8 mouse cellular contexts compared by ENCODE assay signal in the genomic region with DNA sequence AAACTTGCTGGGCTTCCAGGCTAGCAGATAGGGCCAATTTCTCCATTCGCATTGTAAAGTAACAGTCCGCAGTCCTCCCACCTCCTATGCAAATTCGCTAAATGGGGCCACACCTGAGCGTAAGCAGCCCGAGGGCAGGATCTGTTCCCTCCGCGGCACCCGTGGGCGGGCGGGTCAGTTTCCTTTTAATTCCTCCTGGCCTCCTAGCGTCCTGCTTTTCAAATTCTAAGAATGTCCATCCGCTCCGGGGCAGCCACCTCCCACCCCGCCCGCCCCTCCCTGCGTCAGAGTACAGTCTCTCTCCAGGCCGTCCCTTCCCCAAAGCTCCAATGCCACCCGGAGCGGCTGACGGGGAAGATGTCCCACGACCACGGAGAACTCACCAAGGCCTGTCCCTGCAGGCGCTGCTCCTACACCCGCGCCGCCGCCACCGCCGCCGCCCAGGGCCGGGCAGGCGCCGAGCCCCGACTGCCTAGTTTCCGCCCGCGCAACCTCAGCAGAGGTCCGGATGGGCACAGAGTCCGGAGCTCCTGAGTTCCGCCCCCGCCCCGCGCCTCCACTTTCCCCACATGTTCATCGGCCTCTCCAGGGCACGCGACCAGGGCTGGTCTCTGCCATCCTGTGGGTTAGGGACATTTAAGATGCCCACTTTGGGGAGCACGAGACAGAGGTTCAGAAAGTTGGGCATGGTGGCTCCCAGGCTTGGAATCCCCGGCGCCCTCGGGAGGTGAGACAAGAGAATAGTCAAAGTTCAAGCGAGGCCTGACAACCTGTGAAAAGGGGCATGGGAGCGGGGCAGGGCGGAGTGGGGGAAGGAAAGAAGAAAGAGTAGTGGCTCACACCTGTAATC. TPM values are rescaled to one million over a fixed set of nuclear protein-coding genes. Genes with fewer than 3 reads are reported as not detected.
A peak's percentile ranks its signal among the peaks of the same experiment; 100 is the strongest.
DNase-seq lines count a peak whose midpoint lies in the region; ATAC-seq and TF ChIP-seq lines count a peak whose summit lies in the region.

No protein-coding gene starts in this region.

- peaks cover 15% of the 10 kb centered on the region for H3K4me1 ChIP-seq in bone marrow macrophage, adult 2 months (ENCODE audit: control insufficient read depth, insufficient read depth, low read length)
- H3K4me1 ChIP-seq in embryonic fibroblast, embryonic 13.5 days (ENCODE audit: control insufficient read depth, insufficient read depth, low read length), result no peaks in the 10 kb centered on the region
- H3K4me1 ChIP-seq in heart, embryonic 12.5 days (replicated peaks), result peaks cover 32% of the 10 kb centered on the region
- peaks cover 16% of the 10 kb centered on the region for H3K4me1 ChIP-seq in kidney, postnatal 0 days (replicated peaks; ENCODE audit: insufficient read depth, low read length)
- H3K4me1 ChIP-seq in liver, embryonic 13.5 days (replicated peaks), result peaks cover 80% of the 10 kb centered on the region
- peaks cover 22% of the 10 kb centered on the region for H3K4me1 ChIP-seq in stomach, embryonic 14.5 days (ENCODE audit: control insufficient read depth, insufficient read depth, low read length)

- under 1% methylated on average over 53 of the region's 53 CpGs for WGBS in heart, embryonic 12.5 days
- under 1% methylated on average over 53 of the region's 53 CpGs for WGBS in kidney, postnatal 0 days
- WGBS in liver, embryonic 13.5 days (ENCODE audit: insufficient replicate concordance), result under 1% methylated on average over 53 of the region's 53 CpGs
- WGBS in stomach, embryonic 14.5 days, result under 1% methylated on average over 53 of the region's 53 CpGs

- ATAC-seq in heart, embryonic 12.5 days (ENCODE audit: insufficient number of reproducible peaks, low FRiP score), result peak; percentile 82
- ATAC-seq in kidney, postnatal 0 days (replicated peaks; ENCODE audit: low FRiP score, low read depth), result peak; percentile 85
- ATAC-seq in liver, embryonic 13.5 days (ENCODE audit: low read depth), result peak; percentile 88
- peak; percentile 85 for ATAC-seq in stomach, embryonic 14.5 days (ENCODE audit: insufficient number of reproducible peaks, insufficient read depth, low FRiP score, low read depth)

- peak overlapping the region; percentile 84 for H3K9ac ChIP-seq in heart, embryonic 12.5 days
- H3K9ac ChIP-seq in kidney, postnatal 0 days (ENCODE audit: low read depth, low read length), result peak overlapping the region; percentile 84
- peak overlapping the region; percentile 90 for H3K9ac ChIP-seq in liver, embryonic 13.5 days
- peak overlapping the region; percentile 80 for H3K9ac ChIP-seq in stomach, embryonic 14.5 days (replicated peaks; ENCODE audit: low read depth, low read length)

- H3K4me2 ChIP-seq in heart, embryonic 12.5 days, result peak overlapping the region; percentile 76
- peak overlapping the region; percentile 71 for H3K4me2 ChIP-seq in kidney, postnatal 0 days (ENCODE audit: low read length)
- H3K4me2 ChIP-seq in liver, embryonic 13.5 days, result peak overlapping the region; percentile 83
- peak overlapping the region; percentile 89 for H3K4me2 ChIP-seq in stomach, embryonic 14.5 days (replicated peaks; ENCODE audit: low read depth, low read length)

- H3K36me3 ChIP-seq in heart, embryonic 12.5 days, result peaks cover 31% of the 10 kb centered on the region
- peaks cover 13% of the 10 kb centered on the region; the same call in 1 of the 2 replicates for H3K36me3 ChIP-seq in kidney, postnatal 0 days (ENCODE audit: insufficient read depth, low read length)
- peaks cover 35% of the 10 kb centered on the region for H3K36me3 ChIP-seq in liver, embryonic 13.5 days
- H3K36me3 ChIP-seq in stomach, embryonic 14.5 days (ENCODE audit: control insufficient read depth, insufficient read depth, low read length), result peaks cover 9% of the 10 kb centered on the region; the same call in 1 of the 2 replicates

- DNase-seq in B cell, adult 2 months, result peak; percentile 85 to 88
- peak; percentile 81 for DNase-seq in kidney, postnatal 0 days (ENCODE audit: low spot score)
- peak; percentile 61 for DNase-seq in liver, embryonic 13.5 days
- peak; percentile 66 to 78 for DNase-seq in natural killer cell, adult 2 months (ENCODE audit: low spot score in 2 of 2)

- TF ChIP-seq POLR2A in bone marrow macrophage, adult 2 months (IDR thresholded peaks at IDR 0.05; ENCODE audit: borderline replicate concordance, low read depth, low read length), result no peak
- TF ChIP-seq POLR2A in embryonic fibroblast, embryonic 13.5 days (IDR thresholded peaks at IDR 0.05; ENCODE audit: low read depth, low read length), result peak; percentile 81

- peak overlapping the region; percentile 66 for H3K4me3 ChIP-seq in bone marrow macrophage, adult 2 months (ENCODE audit: insufficient read depth, low read length)
- H3K4me3 ChIP-seq in embryonic fibroblast, embryonic 13.5 days (ENCODE audit: insufficient read depth, low read length), result peak overlapping the region; percentile 92
- peak overlapping the region; percentile 75 for H3K4me3 ChIP-seq in heart, embryonic 12.5 days
- peak overlapping the region; percentile 71 for H3K4me3 ChIP-seq in kidney, postnatal 0 days (replicated peaks; ENCODE audit: low read depth, low read length)
- peak overlapping the region; percentile 75 for H3K4me3 ChIP-seq in liver, embryonic 13.5 days (replicated peaks)
- H3K4me3 ChIP-seq in stomach, embryonic 14.5 days (ENCODE audit: low read depth, low read length), result peak overlapping the region; percentile 74

- H3K9me3 ChIP-seq in heart, embryonic 12.5 days (replicated peaks), result no peaks in the 10 kb centered on the region
- H3K9me3 ChIP-seq in kidney, postnatal 0 days (replicated peaks; ENCODE audit: low read length), result no peaks in the 10 kb centered on the region
- H3K9me3 ChIP-seq in liver, embryonic 13.5 days (replicated peaks), result no peaks in the 10 kb centered on the region
- H3K9me3 ChIP-seq in stomach, embryonic 14.5 days (ENCODE audit: control insufficient read depth, low read depth, low read length), result no peaks in the 10 kb centered on the region

- H3K27me3 ChIP-seq in heart, embryonic 12.5 days (replicated peaks), result peaks cover 32% of the 10 kb centered on the region
- H3K27me3 ChIP-seq in kidney, postnatal 0 days (ENCODE audit: insufficient read depth, low read length), result peaks cover 13% of the 10 kb centered on the region; the same call in 1 of the 2 replicates
- peaks cover 16% of the 10 kb centered on the region; the same call in 1 of the 2 replicates for H3K27me3 ChIP-seq in liver, embryonic 13.5 days
- H3K27me3 ChIP-seq in stomach, embryonic 14.5 days (ENCODE audit: control insufficient read depth, insufficient read depth, low read length), result peaks cover 12% of the 10 kb centered on the region

- TF ChIP-seq CTCF in bone marrow macrophage, adult 2 months (IDR thresholded peaks at IDR 0.05; ENCODE audit: low read depth, low read length), result no peak
- TF ChIP-seq CTCF in embryonic fibroblast, embryonic 13.5 days (IDR thresholded peaks at IDR 0.05; ENCODE audit: borderline replicate concordance, insufficient read depth, low read length), result no peak
- no peak for TF ChIP-seq CTCF in kidney, postnatal 0 days (IDR thresholded peaks at IDR 0.05; ENCODE audit: low read depth)

- peak overlapping the region; percentile 73 for H3K27ac ChIP-seq in bone marrow macrophage, adult 2 months (ENCODE audit: insufficient read depth, low read depth, low read length)
- H3K27ac ChIP-seq in embryonic fibroblast, embryonic 13.5 days (ENCODE audit: insufficient read depth, low read length), result peak overlapping the region; percentile 84
- H3K27ac ChIP-seq in heart, embryonic 12.5 days (ENCODE audit: poor library complexity, severe bottlenecking), result peak overlapping the region; percentile 89
- peak overlapping the region; percentile 92 for H3K27ac ChIP-seq in kidney, postnatal 0 days
- H3K27ac ChIP-seq in liver, embryonic 13.5 days, result peak overlapping the region; percentile 94
- H3K27ac ChIP-seq in stomach, embryonic 14.5 days (ENCODE audit: low read length), result peak overlapping the region; percentile 85

RNA-seq across cellular contexts. Expression of a gene that starts 3.9 kb away (rescaled TPM):
- 0.60 TPM in 1 of 2 replicates, not detected in the other for polyA plus RNA-seq in bone marrow macrophage, adult 2 months (2012; ENCODE audit: insufficient read depth, insufficient read length, missing spikeins)
- 1.5 and 1.8 TPM in 2 replicates for polyA plus RNA-seq in embryonic fibroblast, embryonic 13.5 days (2011; ENCODE audit: insufficient read length, low read depth, missing spikeins)
- polyA plus RNA-seq in heart, embryonic 12.5 days (2016; fragmentation: Nextera tagmentation; extraction: Ambion mirVana), result 0.32 and 0.36 TPM in 2 replicates
- polyA plus RNA-seq in kidney, postnatal 0 days (2015; fragmentation: Nextera tagmentation; extraction: Ambion mirVana), result 0.17 and 0.34 TPM in 2 replicates
- 1.3 and 1.5 TPM in 2 replicates for polyA plus RNA-seq in liver, embryonic 13.5 days (2015; fragmentation: Nextera tagmentation; extraction: Ambion mirVana)
- 1.2 and 2.1 TPM in 2 replicates for polyA plus RNA-seq in stomach, embryonic 14.5 days (2014; fragmentation: Nextera tagmentation; extraction: Ambion mirVana)

RNA-seq across cellular contexts. Expression of a gene that starts 4.2 kb away (rescaled TPM):
- 51.6 and 52.0 TPM in 2 replicates for polyA plus RNA-seq in bone marrow macrophage, adult 2 months (2012; ENCODE audit: insufficient read depth, insufficient read length, missing spikeins)
- 52.6 and 65.2 TPM in 2 replicates for polyA plus RNA-seq in embryonic fibroblast, embryonic 13.5 days (2011; ENCODE audit: insufficient read length, low read depth, missing spikeins)
- polyA plus RNA-seq in heart, embryonic 12.5 days (2016; fragmentation: Nextera tagmentation; extraction: Ambion mirVana), result 118 and 121 TPM in 2 replicates
- polyA plus RNA-seq in kidney, postnatal 0 days (2015; fragmentation: Nextera tagmentation; extraction: Ambion mirVana), result 164 and 167 TPM in 2 replicates
- 84.9 and 92.7 TPM in 2 replicates for polyA plus RNA-seq in liver, embryonic 13.5 days (2015; fragmentation: Nextera tagmentation; extraction: Ambion mirVana)
- 163 and 180 TPM in 2 replicates for polyA plus RNA-seq in stomach, embryonic 14.5 days (2014; fragmentation: Nextera tagmentation; extraction: Ambion mirVana)

RNA-seq across cellular contexts. Expression of a gene that starts 10.3 kb away (rescaled TPM):
- polyA plus RNA-seq in bone marrow macrophage, adult 2 months (2012; ENCODE audit: insufficient read depth, insufficient read length, missing spikeins), result 19.3 and 25.7 TPM in 2 replicates
- 25.3 and 27.7 TPM in 2 replicates for polyA plus RNA-seq in embryonic fibroblast, embryonic 13.5 days (2011; ENCODE audit: insufficient read length, low read depth, missing spikeins)
- 26.2 and 26.5 TPM in 2 replicates for polyA plus RNA-seq in heart, embryonic 12.5 days (2016; fragmentation: Nextera tagmentation; extraction: Ambion mirVana)
- polyA plus RNA-seq in kidney, postnatal 0 days (2015; fragmentation: Nextera tagmentation; extraction: Ambion mirVana), result 15.3 and 17.1 TPM in 2 replicates
- 7.8 and 8.3 TPM in 2 replicates for polyA plus RNA-seq in liver, embryonic 13.5 days (2015; fragmentation: Nextera tagmentation; extraction: Ambion mirVana)
- polyA plus RNA-seq in stomach, embryonic 14.5 days (2014; fragmentation: Nextera tagmentation; extraction: Ambion mirVana), result 6.3 and 7.1 TPM in 2 replicates

RNA-seq across cellular contexts. Expression of a gene that starts 31.1 kb away (rescaled TPM):
- 41.1 and 53.9 TPM in 2 replicates for polyA plus RNA-seq in bone marrow macrophage, adult 2 months (2012; ENCODE audit: insufficient read depth, insufficient read length, missing spikeins)
- polyA plus RNA-seq in embryonic fibroblast, embryonic 13.5 days (2011; ENCODE audit: insufficient read length, low read depth, missing spikeins), result 32.4 and 38.1 TPM in 2 replicates
- polyA plus RNA-seq in heart, embryonic 12.5 days (2016; fragmentation: Nextera tagmentation; extraction: Ambion mirVana), result 37.1 and 40.6 TPM in 2 replicates
- polyA plus RNA-seq in kidney, postnatal 0 days (2015; fragmentation: Nextera tagmentation; extraction: Ambion mirVana), result 33.5 and 35.1 TPM in 2 replicates
- 14.3 and 15.7 TPM in 2 replicates for polyA plus RNA-seq in liver, embryonic 13.5 days (2015; fragmentation: Nextera tagmentation; extraction: Ambion mirVana)
- polyA plus RNA-seq in stomach, embryonic 14.5 days (2014; fragmentation: Nextera tagmentation; extraction: Ambion mirVana), result 38.6 and 44.8 TPM in 2 replicates

RNA-seq across cellular contexts. Expression of a gene that starts 55.5 kb away (rescaled TPM):
- not detected in 2 replicates for polyA plus RNA-seq in bone marrow macrophage, adult 2 months (2012; ENCODE audit: insufficient read depth, insufficient read length, missing spikeins)
- polyA plus RNA-seq in embryonic fibroblast, embryonic 13.5 days (2011; ENCODE audit: insufficient read length, low read depth, missing spikeins), result not detected in 2 replicates
- polyA plus RNA-seq in heart, embryonic 12.5 days (2016; fragmentation: Nextera tagmentation; extraction: Ambion mirVana), result 0.08 TPM in 1 of 2 replicates, not detected in the other
- polyA plus RNA-seq in kidney, postnatal 0 days (2015; fragmentation: Nextera tagmentation; extraction: Ambion mirVana), result not detected in 2 replicates
- polyA plus RNA-seq in liver, embryonic 13.5 days (2015; fragmentation: Nextera tagmentation; extraction: Ambion mirVana), result not detected in 2 replicates
- not detected in 2 replicates for polyA plus RNA-seq in stomach, embryonic 14.5 days (2014; fragmentation: Nextera tagmentation; extraction: Ambion mirVana)

Comparison
In these comparisons a context has a peak if more than half of its experiments do, and no peak if none do; other contexts are left out.
1. Peak in every context shown above with its lines: DNase-seq, ATAC-seq, H3K4me3 ChIP-seq and H3K27ac ChIP-seq.